Mouse (Mus musculus): Measurements from ENCODE around the gene Map4k4. TPM values are rescaled to one million over a fixed set of nuclear protein-coding genes. Genes with fewer than 3 reads are reported as not detected.

The Map4k4 gene
- polyA plus RNA-seq, 1 experiment from 2014 or later, result 23.7 TPM

DNA sequence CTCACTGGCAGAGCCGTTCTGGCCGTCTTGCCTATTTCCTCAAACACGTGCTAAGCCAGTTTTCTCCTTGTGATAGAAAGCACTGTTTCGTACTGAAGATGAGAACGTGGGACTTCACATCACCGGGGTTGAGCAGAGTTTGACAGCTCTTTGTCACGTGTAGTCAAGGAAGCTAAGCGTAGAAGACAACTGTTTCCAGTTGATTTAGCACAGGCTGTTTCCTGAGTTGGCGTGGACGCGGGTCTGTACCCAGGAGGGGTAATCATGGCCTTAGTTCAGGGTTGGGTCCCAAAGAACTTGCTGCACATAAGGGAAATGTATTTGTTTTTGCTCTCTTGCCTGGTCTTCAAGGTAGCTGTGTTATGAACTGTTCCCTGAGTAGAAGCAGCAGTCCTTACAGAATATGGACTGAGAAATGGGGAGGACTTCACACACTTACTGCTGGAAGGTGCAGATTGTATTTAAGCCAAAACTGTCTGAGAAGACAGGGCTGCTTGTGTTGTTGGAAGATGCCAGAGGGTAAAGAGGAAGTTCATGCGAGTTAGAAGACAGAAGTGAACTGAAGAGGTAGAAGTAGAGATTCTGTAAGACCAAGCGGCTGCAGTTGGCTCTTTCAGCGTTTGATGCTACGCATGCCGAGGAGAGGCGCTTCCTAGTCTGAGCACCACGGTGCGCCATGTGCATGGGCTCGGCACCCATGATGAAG lies 78.2 kb downstream of the Map4k4 start:
- WGBS (ENCODE audit: insufficient replicate concordance), result 87% methylated on average over 20 of the region's 20 CpGs
- Histone ChIP-seq H3K9me3 (replicated peaks; ENCODE audit: control insufficient read depth, low read length) (no peaks in the 10 kb centered on the region), H3K4me3 (ENCODE audit: low read depth, low read length) (no peak overlapping the region), H3K4me1 (ENCODE audit: control insufficient read depth, insufficient read depth, low read length) (no peaks in the 10 kb centered on the region; the same call in 1 of the 2 replicates), H3K27me3 (ENCODE audit: control insufficient read depth, insufficient read depth, low read length) (no peaks in the 10 kb centered on the region), H3K27ac (ENCODE audit: low read depth, low read length) (no peak overlapping the region), H3K9ac (ENCODE audit: low read depth, low read length) (no peak overlapping the region), H3K4me2 (no peak overlapping the region), H3K36me3 (ENCODE audit: control insufficient read depth, insufficient read depth, low read length) (peaks cover 18% of the 10 kb centered on the region)
- ATAC-seq (replicated peaks; ENCODE audit: insufficient number of reproducible peaks, low FRiP score, low TSS enrichment), result no peak

DNA sequence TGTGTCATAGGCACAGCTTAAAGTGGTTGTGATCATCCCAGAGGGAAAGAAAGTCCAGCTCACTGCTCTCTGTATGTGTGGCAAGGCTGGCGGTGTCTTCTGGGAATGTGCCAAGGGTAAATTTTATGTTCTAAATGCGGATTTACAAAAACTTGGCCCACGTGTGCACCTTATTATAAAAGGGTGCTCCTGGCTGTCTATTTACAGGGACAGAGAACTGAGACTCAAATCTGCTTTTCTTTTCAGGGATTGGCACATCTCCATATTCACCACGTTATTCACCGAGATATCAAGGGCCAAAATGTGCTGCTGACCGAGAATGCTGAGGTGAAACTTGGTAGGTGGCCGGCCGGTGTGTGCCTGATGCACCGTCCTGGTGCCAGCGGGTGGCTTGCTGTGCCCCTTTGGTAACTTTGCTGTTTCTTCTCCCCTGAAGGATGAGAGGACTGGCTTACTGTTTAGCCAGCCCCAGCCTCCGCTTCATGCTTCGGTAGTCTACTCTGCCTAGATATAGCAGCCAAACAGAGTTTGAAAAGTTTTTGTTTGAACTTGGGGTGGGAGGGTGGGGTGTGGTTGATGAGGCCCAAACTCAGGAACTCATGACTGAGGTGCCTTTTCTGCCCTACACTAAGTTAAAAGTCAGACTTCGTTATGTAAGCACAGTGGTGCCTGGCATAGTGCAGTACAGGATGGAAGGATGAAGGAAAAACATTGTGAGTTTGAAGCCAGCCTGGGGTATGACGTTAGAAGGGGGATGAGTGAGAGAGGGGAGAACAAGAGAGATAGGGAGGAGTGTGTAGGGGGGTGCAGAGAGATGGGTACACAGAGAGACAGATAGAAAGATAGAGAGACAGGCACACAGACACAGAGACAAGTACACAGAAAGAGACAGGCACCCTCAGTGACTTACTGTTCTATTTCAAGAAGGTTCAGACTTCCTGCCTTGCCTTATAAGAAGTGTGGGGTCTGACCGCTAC lies 79.9 kb downstream of the Map4k4 start:
- no peak overlapping the region for H3K4me2 ChIP-seq
- no peak for ATAC-seq (replicated peaks; ENCODE audit: insufficient number of reproducible peaks, low FRiP score, low TSS enrichment)
- H3K9me3 ChIP-seq (replicated peaks; ENCODE audit: control insufficient read depth, low read length), result no peaks in the 10 kb centered on the region
- H3K27me3 ChIP-seq (ENCODE audit: control insufficient read depth, insufficient read depth, low read length), result no peaks in the 10 kb centered on the region
- peaks cover 15% of the 10 kb centered on the region for H3K36me3 ChIP-seq (ENCODE audit: control insufficient read depth, insufficient read depth, low read length)
- no peaks in the 10 kb centered on the region; the same call in 1 of the 2 replicates for H3K4me1 ChIP-seq (ENCODE audit: control insufficient read depth, insufficient read depth, low read length)
- WGBS (ENCODE audit: insufficient replicate concordance), result 89% methylated on average over 15 of the region's 15 CpGs
- no peak overlapping the region for H3K4me3 ChIP-seq (ENCODE audit: low read depth, low read length)
- H3K27ac ChIP-seq (ENCODE audit: low read depth, low read length), result no peak overlapping the region
- H3K9ac ChIP-seq (ENCODE audit: low read depth, low read length), result no peak overlapping the region

DNA sequence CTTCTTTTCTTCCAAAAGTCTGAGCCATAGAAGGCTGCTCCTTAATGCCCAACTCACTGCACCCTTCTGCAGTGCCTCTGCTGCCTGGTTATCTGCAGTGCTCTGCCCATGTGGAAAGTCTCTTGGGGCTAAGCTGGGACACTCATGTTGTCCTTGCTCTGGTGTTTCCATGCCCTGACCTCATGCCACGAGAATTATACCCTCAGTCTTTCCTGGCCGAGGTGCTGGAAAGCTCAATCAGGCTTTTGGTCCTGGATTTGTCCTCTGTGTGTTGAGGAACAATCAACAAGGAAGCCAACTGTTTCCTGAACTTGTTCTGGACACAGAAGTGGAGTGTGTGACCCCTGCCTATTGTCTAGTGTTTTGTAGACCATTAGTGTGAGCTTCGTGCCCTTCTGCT lies 81.3 kb downstream of the Map4k4 start:
- Histone ChIP-seq H3K9ac (ENCODE audit: low read depth, low read length) (no peak overlapping the region), H3K27me3 (ENCODE audit: control insufficient read depth, insufficient read depth, low read length) (no peaks in the 10 kb centered on the region), H3K4me2 (no peak overlapping the region), H3K36me3 (ENCODE audit: control insufficient read depth, insufficient read depth, low read length) (peaks cover 19% of the 10 kb centered on the region), H3K4me3 (ENCODE audit: low read depth, low read length) (no peak overlapping the region), H3K4me1 (ENCODE audit: control insufficient read depth, insufficient read depth, low read length) (no peaks in the 10 kb centered on the region; the same call in 1 of the 2 replicates), H3K9me3 (replicated peaks; ENCODE audit: control insufficient read depth, low read length) (no peaks in the 10 kb centered on the region), H3K27ac (ENCODE audit: low read depth, low read length) (no peak overlapping the region)
- no peak for ATAC-seq (replicated peaks; ENCODE audit: insufficient number of reproducible peaks, low FRiP score, low TSS enrichment)
- WGBS (ENCODE audit: insufficient replicate concordance), result 66% methylated on average over 3 of the region's 3 CpGs

DNA sequence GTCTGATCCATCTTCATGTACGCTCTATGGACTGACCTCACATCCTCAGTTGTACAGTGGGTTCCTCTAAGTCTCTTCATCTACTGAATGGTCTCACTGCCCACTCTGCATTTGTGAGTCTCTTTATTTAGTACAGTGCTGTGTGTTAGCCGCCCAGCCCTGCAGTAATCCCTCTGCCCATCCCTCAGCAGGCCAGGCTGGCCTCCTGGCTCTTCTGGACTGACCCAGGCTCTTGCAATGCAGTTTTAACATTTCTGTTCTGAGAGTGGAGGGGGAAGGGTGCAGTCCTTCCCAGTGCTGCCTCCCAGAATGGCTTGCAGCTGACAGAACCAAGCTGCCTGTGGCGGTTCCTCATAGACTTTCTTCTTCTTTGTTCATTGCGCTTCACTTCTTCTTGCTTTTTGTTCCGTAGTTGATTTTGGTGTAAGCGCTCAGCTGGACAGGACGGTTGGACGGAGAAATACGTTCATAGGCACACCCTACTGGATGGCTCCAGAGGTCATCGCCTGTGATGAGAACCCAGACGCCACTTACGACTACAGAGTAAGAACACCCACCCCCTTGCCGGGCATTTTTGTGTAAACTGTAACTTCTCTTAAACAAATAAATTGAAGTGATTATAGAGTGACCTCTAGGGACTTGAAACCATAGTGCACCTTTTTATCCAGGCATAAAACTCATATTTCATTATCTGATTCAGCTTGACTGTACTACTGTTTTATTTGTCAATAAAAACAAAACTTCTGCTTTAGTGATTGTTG lies 82.2 kb downstream of the Map4k4 start:
- H3K36me3 ChIP-seq (ENCODE audit: control insufficient read depth, insufficient read depth, low read length), result peaks cover 20% of the 10 kb centered on the region
- no peak for ATAC-seq (replicated peaks; ENCODE audit: insufficient number of reproducible peaks, low FRiP score, low TSS enrichment)
- no peak overlapping the region for H3K27ac ChIP-seq (ENCODE audit: low read depth, low read length)
- no peaks in the 10 kb centered on the region for H3K9me3 ChIP-seq (replicated peaks; ENCODE audit: control insufficient read depth, low read length)
- H3K4me3 ChIP-seq (ENCODE audit: low read depth, low read length), result no peak overlapping the region
- no peak overlapping the region for H3K4me2 ChIP-seq
- WGBS (ENCODE audit: insufficient replicate concordance), result 77% methylated on average over 13 of the region's 13 CpGs
- no peaks in the 10 kb centered on the region; the same call in 1 of the 2 replicates for H3K4me1 ChIP-seq (ENCODE audit: control insufficient read depth, insufficient read depth, low read length)
- H3K9ac ChIP-seq (ENCODE audit: low read depth, low read length), result no peak overlapping the region
- H3K27me3 ChIP-seq (ENCODE audit: control insufficient read depth, insufficient read depth, low read length), result no peaks in the 10 kb centered on the region

DNA sequence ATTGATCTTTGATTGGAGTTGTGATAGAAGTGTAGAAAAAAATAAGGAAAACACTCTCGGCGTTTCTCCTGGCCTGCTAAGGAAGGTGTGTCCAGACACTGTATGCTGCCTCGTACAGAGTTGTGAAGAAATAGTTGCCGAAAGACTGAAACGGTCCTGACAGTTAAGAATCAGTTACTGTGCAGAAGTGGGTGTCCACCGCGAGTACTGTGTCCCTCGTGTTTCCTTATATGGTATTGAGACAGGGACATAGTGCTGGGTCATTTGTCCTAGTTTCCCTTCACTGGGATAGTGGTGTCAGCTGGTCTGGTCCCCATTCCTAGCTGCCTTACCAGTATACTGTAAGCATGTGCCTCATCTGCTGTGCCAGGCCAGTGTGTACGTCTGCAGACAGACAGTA lies 83.6 kb downstream of the Map4k4 start:
- 70% methylated on average over 9 of the region's 9 CpGs for WGBS (ENCODE audit: insufficient replicate concordance)
- no peaks in the 10 kb centered on the region; the same call in 1 of the 2 replicates for H3K4me1 ChIP-seq (ENCODE audit: control insufficient read depth, insufficient read depth, low read length)
- no peak overlapping the region for H3K9ac ChIP-seq (ENCODE audit: low read depth, low read length)
- no peaks in the 10 kb centered on the region for H3K27me3 ChIP-seq (ENCODE audit: control insufficient read depth, insufficient read depth, low read length)
- H3K27ac ChIP-seq (ENCODE audit: low read depth, low read length), result no peak overlapping the region
- no peak overlapping the region for H3K4me2 ChIP-seq
- H3K36me3 ChIP-seq (ENCODE audit: control insufficient read depth, insufficient read depth, low read length), result peaks cover 25% of the 10 kb centered on the region
- no peak for ATAC-seq (replicated peaks; ENCODE audit: insufficient number of reproducible peaks, low FRiP score, low TSS enrichment)
- H3K9me3 ChIP-seq (replicated peaks; ENCODE audit: control insufficient read depth, low read length), result no peaks in the 10 kb centered on the region
- H3K4me3 ChIP-seq (ENCODE audit: low read depth, low read length), result no peak overlapping the region

GRCm38 (mm10) chr1:39986820-39987219 lies 86.1 kb downstream of the Map4k4 start:
- Histone ChIP-seq H3K4me2 (no peak overlapping the region), H3K9me3 (replicated peaks; ENCODE audit: control insufficient read depth, low read length) (no peaks in the 10 kb centered on the region), H3K27me3 (ENCODE audit: control insufficient read depth, insufficient read depth, low read length) (no peaks in the 10 kb centered on the region), H3K4me3 (ENCODE audit: low read depth, low read length) (no peak overlapping the region), H3K4me1 (ENCODE audit: control insufficient read depth, insufficient read depth, low read length) (no peaks in the 10 kb centered on the region), H3K9ac (ENCODE audit: low read depth, low read length) (no peak overlapping the region), H3K36me3 (ENCODE audit: control insufficient read depth, insufficient read depth, low read length) (peaks cover 34% of the 10 kb centered on the region), H3K27ac (ENCODE audit: low read depth, low read length) (no peak overlapping the region)
- no peak for ATAC-seq (replicated peaks; ENCODE audit: insufficient number of reproducible peaks, low FRiP score, low TSS enrichment)
- WGBS (ENCODE audit: insufficient replicate concordance), result 89% methylated on average over 9 of the region's 9 CpGs

- no peak overlapping the region for H3K4me3 ChIP-seq (ENCODE audit: low read depth, low read length)
- 83% methylated on average over 12 of the region's 12 CpGs for WGBS (ENCODE audit: insufficient replicate concordance)
- no peaks in the 10 kb centered on the region for H3K4me1 ChIP-seq (ENCODE audit: control insufficient read depth, insufficient read depth, low read length)
- no peak for ATAC-seq (replicated peaks; ENCODE audit: insufficient number of reproducible peaks, low FRiP score, low TSS enrichment)
- no peak overlapping the region for H3K9ac ChIP-seq (ENCODE audit: low read depth, low read length)
- H3K27ac ChIP-seq (ENCODE audit: low read depth, low read length), result no peak overlapping the region
- no peak overlapping the region for H3K4me2 ChIP-seq
- no peaks in the 10 kb centered on the region for H3K9me3 ChIP-seq (replicated peaks; ENCODE audit: control insufficient read depth, low read length)
- peaks cover 30% of the 10 kb centered on the region for H3K36me3 ChIP-seq (ENCODE audit: control insufficient read depth, insufficient read depth, low read length)
- no peaks in the 10 kb centered on the region for H3K27me3 ChIP-seq (ENCODE audit: control insufficient read depth, insufficient read depth, low read length)
Observed at GRCm38 (mm10) chr1:39988841-39989240, 88.1 kb downstream of the Map4k4 start.

DNA sequence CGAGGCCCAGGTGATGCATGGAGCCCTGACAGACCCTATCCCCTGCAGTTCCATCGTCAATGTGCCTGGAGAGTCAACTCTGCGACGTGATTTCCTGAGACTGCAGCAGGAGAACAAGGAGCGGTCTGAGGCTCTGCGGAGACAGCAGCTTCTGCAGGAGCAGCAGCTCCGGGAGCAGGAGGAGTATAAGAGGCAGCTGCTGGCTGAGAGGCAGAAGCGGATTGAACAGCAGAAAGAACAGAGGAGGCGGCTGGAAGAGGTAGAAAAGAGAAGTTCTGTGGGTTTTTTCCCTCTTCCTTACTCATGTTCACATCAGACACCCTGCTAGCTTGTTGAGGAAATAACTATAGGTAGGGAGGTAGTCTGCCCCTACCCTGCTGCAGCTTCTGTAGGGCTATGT lies 89.3 kb downstream of the Map4k4 start:
- Histone ChIP-seq H3K36me3 (ENCODE audit: control insufficient read depth, insufficient read depth, low read length) (peaks cover 30% of the 10 kb centered on the region), H3K27me3 (ENCODE audit: control insufficient read depth, insufficient read depth, low read length) (no peaks in the 10 kb centered on the region), H3K4me1 (ENCODE audit: control insufficient read depth, insufficient read depth, low read length) (no peaks in the 10 kb centered on the region), H3K9ac (ENCODE audit: low read depth, low read length) (no peak overlapping the region), H3K27ac (ENCODE audit: low read depth, low read length) (no peak overlapping the region), H3K9me3 (replicated peaks; ENCODE audit: control insufficient read depth, low read length) (no peaks in the 10 kb centered on the region), H3K4me3 (ENCODE audit: low read depth, low read length) (no peak overlapping the region), H3K4me2 (no peak overlapping the region)
- WGBS (ENCODE audit: insufficient replicate concordance), result 90% methylated on average over 9 of the region's 9 CpGs
- no peak for ATAC-seq (replicated peaks; ENCODE audit: insufficient number of reproducible peaks, low FRiP score, low TSS enrichment)
